Mouse (Mus musculus): ENCODE measurements at regions not wholly inside any gene's neighbourhood (a gene's known extent, or its start where the extent isn't known, plus 50 kb on each side); places are given as distances from the start of the nearest gene placed in this dataset.

DNA sequence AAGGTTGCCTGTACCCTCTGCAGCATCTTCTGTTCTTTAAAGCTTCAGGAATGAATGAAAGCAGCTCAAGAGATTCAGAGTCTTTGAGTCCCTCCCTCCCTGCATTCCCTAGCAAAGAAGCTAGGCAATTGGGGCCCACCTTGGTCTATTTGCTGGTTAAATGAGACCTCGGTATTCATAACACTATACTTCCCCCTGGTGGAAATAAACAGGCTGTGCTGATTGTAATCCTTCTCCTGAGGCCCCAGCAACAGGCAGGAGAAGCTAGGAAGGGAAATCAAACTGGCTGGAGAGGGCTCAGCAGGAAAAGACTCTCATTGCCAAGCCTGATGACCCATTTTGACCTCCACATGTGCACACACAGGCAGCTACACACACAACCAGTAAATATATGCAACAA is 137.1 kb downstream of the Sh3bp4 start:
- intact Hi-C loops (cut with DNase I) = no loop called here
- no peak for DNase-seq

DNA sequence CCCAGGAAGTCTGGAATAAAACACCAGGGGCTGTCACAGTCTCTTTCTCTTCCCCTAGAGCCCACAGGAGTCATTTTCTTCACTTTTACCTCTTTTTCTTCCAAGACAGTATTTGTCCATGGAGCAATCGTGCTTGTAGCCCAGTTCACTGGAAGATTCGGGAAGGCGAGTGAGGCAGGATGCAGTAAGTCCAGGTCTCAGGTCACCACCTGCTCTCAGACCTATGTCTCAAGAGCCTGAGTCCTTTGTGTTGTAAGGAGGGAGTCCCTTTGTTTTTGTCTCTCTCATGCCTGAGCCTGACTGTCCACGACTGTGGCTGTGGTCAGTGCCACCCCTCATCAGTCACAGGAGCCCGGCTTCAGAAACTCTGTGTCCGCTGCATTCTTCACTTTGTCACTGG is 140.9 kb downstream of the Sh3bp4 start:
- intact Hi-C loops (cut with DNase I) = no loop called here
- DNase-seq = no peak

DNA sequence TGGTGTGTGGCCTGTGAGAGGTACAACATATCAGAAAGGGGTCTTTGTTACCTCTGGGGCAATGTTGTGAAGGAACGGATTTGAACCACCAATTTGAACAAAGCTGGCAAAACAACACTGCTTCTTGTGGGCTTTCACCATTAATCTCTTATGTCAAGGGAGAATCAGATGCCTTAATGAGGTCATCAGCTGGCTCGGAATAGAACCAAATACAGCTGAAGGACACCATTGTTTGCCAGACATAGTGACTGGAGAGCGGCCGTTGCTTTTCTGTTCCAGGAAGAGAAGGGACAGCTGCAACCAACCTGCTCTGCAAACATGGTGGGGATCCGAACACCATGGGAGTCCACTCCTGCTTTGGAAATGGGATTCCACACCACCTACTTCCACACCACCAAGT is 158.2 kb downstream of the Sh3bp4 start:
- DNase-seq = no peak
- intact Hi-C loops (cut with DNase I) = no loop called here

DNA sequence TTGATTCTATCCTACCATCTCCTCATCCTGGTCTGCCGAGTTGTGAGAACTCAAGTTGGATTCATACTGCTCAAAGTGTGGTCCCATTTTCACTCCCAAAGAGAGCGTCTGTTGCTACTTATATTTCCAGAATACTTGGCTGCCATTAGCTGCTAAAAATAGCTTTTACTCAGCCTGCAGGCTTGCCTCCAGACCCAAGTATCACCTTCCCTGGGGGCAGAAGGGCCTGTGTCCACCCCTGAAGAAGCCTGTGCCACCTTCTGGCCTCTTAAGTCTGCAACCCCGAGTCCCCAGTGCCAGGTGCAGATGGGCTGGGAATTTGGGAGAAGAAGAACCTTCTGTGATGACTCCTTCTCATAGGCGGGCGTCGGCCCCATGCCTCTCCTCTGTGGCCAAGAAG is 161.5 kb downstream of the Sh3bp4 start:
- DNase-seq = no peak
- intact Hi-C loops (cut with DNase I) = no loop called here

DNA sequence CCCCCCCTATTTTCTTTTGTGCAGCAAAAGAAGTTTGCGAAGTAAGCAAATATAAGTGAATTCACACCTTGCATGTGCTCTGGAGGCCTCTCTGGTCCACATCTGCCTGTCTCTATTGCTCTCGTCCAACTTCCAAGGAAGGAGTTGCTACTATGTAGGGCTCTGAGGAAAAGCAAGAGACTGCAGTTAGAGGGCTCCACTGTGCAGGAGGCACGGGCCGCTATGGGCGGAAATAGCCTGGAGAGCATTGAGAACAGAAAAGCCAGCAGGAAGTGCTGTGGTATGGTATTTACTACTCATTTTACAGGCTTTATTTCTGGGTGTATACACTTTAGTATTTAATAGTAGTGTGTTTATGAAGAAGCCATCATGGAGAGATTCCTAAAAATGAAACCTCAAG is 162.2 kb downstream of the Sh3bp4 start:
- intact Hi-C loops (cut with DNase I) = no loop called here
- DNase-seq = no peak

DNA sequence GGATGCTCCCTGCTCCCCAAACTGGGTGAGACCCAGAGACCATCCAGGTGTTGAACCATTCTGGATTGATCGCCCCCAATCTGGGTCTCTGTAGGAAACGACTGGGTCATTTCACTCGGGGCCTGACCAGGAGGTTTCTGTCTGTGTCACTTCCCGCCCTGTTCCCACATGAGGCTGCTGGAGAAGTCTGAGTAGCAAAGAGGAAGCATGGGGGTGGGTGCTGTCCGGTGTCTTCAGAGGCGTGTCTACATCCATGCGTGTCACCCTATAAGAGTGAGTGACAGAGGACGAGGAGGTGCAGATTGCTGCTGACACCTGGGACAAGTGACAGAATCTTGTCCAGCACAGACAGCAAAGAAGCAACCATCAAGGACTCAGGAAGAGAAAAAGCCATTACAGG is 164.7 kb downstream of the Sh3bp4 start:
- intact Hi-C loops (cut with DNase I) = loop anchor here (2.0 to 5.0 kb wide), 2 partner anchors 290 to 397 kb away; no protein-coding TSS in a partner anchor

DNA sequence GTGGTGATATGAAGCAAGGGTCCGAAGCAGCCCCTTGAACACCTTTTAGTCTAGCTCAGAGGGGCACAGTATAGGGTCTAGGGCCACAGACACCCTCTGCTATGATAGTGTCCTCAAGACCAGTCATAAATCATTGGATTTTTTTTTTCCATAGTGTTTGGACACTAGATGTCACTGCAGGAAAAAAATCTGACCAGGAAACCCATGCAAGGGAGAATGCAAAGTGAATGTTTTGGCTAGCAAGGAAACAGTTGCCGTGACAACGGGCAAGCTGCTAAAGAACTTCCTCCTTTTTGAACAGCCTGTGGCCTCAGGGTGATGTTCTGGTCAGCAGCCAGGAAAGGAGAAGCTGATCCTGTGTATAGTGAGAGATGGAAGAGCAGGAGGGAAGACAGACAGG is 165.1 kb downstream of the Sh3bp4 start:
- intact Hi-C loops (cut with DNase I) = loop anchor here (2.0 to 5.0 kb wide), 2 partner anchors 290 to 397 kb away; no protein-coding TSS in a partner anchor

More for the DNA sequence above, 164.7 kb downstream of the Sh3bp4 start:
- DNase-seq = no peak

DNA sequence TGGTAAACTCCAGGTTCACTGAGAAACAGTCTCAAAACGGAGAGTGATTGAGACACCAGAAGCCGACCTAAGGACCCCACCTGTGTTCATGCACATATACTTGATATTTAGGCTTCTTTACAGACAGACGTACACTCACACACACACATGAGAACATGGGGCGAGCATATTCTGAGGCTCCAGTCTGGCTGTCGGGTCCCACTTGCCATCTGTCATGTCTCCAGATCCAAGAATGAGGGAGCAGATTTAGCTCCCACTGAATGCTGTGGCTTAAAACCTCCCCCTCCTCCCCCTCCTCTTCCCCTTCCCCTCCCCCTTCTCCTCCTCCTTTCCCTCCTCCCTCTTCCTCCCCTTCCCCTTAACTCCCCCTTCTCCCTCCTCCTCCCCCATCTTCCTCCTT is 167.5 kb downstream of the Sh3bp4 start:
- intact Hi-C loops (cut with DNase I) = loop anchor here (5.0 kb wide), 1 partner anchor 395 kb away; no protein-coding TSS in a partner anchor
- no peak for DNase-seq

More for the DNA sequence above, 165.1 kb downstream of the Sh3bp4 start:
- DNase-seq = peak; percentile 83

DNA sequence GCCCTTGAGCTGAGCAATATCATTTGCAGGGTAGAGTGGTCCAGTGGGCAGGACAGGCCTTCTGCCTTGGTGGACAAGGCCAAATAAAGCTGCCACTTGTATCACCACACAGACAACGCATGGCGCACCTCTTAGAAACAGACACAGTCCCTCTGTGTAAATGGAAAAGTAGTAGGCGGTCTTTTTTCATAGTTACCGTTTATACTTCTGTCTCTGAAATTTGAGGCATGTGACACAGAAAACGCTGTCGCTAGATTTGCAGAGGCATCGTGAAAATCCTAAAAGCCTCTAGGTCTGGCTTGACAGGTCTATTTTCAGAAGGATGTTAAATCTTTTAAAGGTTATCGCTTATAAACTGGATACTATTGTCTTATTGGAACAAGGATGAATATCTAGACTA is 174.4 kb downstream of the Sh3bp4 start:
- DNase-seq = no peak
- intact Hi-C loops (cut with DNase I) = no loop called here

DNA sequence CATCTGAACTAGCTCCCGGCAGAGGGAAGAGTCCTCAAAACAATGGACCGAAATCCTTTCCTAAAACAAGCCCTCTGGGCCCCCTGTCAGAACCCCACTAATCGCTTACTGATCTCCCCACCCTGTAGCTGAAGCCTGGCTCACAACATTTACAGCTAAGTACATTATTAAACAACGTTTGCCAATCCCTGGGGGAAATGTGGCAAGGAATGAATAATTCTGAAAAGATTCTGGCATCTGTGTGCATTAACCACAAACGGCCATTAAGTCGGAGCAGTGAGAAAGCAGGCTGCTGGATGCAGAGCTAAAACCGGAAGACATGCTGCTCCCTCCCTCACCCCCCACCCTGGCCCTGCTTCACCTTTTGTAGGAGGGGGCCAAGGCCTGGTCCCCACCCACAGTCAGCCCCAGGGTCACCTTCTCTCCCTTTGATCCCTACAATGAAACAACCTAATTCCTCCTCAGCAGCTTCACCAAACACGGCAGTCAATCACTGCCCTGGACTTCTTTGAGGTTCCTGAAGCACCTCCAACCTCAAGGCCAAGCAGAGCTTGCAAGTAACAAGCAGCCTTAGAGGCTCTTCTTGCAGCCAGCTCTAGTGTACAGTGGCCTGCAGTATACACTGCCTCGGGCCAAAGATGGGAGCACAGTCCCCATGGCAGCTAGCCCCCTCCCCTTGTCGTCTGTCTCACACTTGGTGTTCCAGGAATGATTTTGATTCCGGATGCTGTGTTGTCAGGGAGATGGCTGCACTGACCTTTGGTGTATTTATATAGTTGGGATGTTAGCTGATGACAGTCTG is 175.2 kb downstream of the Sh3bp4 start:
- no peak for DNase-seq
- intact Hi-C loops (cut with DNase I) = no loop called here

DNA sequence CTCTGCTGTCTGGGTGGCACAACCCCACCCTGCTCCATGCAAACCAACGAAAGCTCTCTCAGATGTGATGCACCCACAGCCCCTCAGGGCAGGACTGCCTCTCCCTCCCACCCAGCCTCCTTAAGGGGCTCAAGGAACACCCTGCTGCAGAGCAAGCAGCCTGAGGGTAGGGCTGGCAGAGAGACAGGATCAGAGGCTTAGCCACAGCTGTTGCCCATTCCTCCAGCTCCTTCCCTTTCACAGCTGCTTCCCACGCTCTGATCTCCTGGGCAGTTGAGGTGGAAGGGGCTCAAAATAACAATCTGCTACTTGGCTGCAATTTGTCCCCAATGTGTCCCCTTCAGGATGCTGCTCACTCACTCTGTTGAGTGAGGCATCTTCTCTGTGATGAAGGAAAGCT is 181.5 kb downstream of the Sh3bp4 start:
- intact Hi-C loops (cut with DNase I) = no loop called here
- peak; percentile 37 for DNase-seq

DNA sequence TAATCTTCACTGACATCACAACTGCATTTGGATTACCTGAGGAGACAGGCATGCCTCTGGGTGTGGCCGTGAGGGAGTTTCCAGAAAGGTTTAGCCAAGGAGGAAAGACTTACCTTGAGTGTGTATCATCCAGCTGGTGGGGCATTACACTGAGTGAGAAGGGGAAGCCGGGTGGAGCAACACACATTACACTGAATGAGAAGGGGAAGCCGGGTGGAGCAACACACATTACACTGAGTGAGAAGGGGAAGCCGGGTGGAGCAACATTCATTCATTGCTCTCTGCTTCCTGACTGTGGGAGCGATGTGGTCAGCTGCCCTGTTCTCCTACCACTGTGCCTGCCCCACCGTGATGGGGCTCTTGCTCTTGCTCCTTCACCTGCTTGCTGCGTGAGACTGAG is 182.3 kb downstream of the Sh3bp4 start:
- intact Hi-C loops (cut with DNase I) = no loop called here
- DNase-seq = no peak

DNA sequence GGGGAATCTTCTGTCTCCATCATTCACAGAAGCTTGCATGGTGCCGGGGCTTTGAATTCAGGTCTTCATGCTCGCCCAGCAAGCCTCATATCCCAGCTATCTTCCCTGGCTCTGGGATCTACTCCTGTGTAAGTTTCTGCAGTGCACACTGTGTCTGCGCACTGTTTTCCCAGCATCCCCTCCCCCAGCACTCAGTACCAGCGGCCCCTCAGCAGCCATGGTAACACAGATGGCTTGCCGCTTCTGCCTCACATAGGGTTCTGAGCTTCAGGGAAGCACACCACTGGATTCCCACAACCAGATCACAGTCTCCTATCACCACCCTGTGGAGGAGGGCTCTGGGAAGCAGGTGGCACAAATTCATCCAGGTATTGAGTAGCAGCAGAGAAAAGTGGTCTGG is 187.7 kb downstream of the Sh3bp4 start:
- intact Hi-C loops (cut with DNase I) = no loop called here
- DNase-seq = no peak

DNA sequence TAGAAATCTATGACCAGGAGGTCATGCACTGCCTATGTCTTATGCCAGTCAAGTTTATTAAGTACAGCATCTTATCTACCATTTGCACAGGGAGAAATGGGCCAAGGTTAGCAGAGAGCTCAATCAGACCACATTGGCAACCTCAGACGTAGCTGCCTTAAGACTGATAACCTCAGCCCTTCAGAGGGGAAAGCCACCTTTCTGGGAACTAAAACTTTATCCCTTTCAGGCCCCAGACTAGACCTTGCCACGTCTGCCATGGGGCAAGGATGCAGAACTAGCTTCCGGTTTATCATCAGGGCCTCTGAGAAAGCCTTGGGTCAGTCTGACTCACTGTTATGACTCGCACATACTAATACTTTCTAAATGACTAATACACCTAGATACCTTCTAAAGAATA is 188.8 kb upstream of the Agap1 start:
- intact Hi-C loops (cut with DNase I) = no loop called here
- DNase-seq = no peak

DNA sequence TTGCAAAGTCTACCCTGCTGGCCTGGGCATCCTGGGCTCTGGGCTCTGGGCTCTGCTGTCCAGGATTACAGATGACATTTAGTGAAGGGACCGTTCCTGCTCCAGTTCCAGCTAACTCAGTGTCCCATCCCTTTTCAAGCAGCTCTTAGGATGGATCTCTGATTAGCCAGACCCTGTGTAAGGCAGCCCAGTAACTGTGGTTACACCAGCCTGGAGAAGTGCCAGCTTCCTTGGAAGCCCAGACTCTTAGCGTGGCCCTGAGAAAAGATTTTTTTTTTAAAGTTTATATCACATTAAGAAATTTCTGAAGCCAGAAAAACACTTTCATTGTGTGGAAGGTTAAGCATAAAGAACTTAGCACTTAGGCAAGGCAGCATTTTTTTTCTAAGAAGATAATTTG is 185.8 kb upstream of the Agap1 start:
- intact Hi-C loops (cut with DNase I) = no loop called here
- DNase-seq = peak; percentile 32

DNA sequence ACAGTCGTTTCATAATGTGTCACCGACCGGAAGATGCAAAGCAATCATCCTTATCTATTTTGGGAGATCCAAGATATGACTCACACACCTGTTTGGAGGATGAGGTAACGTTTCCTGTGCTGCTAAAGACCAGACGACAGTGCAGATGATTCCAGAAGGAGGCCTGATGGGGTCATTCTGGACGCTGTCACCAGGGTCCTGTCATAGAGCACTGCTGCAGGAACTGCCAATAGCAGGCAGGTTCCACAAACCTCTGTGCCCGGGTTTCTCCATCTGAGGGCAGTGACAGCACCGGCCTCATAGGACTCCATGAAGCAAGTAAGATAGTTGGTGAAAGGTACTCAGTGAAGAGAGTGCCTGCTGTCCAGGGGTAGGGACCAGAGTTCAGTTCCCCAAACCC is 182.9 kb upstream of the Agap1 start:
- intact Hi-C loops (cut with DNase I) = no loop called here
- no peak for DNase-seq

DNA sequence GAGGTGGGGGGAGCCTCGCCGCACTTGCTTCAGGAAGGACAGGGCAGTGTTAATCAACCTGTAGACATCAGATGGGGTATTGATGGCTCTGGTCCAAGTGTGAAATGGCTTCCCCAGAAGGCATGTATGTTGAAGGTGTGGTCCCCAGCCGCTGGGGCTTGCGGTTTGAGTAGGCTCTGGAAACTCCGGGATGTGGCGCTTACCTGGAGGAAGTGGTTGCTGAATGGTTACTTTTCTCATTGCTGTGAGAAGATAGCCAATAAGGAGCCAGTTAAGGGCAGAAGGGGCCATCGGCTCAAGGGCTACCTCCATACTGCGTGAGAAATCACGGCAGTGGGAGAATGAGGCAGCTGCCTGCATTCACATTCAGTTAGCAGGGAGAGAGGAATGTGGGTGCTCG is 181.6 kb upstream of the Agap1 start:
- DNase-seq = no peak
- intact Hi-C loops (cut with DNase I) = no loop called here

DNA sequence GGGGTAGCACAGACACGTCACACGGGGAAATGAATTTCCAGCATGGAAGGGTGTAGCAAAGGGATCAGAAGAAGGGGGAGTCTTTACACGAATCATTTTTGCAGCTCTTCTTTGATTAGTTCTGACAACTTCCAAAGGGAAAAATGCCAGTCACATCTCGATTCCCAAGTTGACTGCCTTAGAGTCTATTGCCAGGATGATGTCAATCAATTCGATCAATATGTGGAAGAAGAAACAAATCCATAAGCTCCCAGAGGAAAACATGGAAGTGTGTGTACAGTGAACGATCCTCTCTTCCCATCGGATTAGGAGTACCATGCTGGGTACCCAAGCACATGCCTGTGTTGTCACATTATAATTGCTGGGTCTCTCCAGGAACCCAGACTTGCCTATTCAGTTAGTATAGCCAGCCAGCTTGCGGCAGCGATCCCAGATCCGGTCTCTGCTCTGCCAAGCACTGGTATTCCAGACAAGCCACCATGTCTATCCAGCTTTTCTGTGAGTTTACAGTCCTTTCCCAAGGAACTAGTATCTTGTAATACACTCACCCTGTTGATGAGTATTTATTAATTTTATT is 180.7 kb upstream of the Agap1 start:
- intact Hi-C loops (cut with DNase I) = no loop called here
- DNase-seq = no peak

DNA sequence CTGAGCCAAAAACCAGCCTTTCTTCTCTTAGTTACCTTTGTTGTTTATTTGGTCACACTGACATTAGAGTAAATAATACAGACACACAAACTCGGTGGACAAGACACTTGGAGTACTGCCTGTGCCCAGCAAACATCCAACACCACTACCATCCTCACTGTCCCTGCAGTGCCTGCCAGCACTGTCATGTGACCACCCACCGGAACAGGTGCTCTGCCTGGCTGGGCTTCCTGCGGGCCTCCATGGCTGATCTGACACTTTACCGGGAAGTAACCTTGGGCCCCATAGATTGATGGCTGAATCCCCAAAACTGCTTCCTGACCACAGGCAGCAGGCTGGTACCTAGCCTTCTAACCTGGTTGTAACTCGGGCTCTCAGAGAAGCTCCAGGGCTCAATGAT is 175.2 kb upstream of the Agap1 start:
- intact Hi-C loops (cut with DNase I) = no loop called here
- DNase-seq = no peak

DNA sequence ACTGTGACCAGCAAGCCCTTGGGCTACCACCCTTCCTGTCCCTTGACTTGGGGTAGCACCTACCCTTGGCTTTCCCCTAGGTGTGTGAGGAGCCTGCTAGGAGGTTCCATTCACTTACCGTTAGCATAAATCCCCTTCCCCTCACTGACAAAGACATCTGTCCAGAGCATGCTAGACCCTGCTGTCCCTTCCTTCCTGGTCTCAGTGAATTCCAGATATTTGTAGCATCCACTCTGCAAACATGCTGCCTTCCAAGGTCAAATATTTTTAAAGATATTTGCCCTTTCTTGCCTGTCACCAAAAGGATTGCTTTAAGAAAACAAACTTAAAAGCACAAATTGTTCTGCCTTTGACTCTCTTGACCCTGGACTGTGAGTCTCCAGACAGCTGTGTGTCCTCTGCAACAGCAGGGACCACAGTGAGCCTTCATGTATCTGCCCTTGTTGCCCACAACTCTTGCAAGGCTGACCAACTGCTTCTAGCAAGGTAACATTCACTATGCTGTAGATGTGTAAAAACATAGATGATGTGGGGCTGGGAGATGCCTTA is 173.4 kb upstream of the Agap1 start:
- DNase-seq = no peak
- intact Hi-C loops (cut with DNase I) = no loop called here

DNA sequence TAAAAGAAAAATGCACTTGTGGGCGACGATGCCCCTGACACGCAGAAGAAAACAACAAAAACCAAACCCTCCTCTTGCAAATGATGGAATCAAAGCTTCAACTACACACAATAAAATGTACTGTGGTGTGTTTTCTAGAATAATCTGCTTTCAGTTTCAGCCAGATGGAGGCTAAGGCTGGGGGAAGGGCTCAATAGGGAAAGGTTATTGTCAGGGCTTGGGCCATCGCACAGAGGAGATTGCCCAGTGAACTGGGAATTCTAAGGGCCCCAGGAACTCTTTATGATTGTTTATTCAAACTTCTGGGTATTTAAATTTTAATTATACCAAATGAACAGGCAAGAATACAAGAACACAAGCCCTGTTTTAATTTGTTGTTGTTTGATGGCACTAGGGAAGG is 169.6 kb upstream of the Agap1 start:
- intact Hi-C loops (cut with DNase I) = no loop called here
- no peak for DNase-seq

DNA sequence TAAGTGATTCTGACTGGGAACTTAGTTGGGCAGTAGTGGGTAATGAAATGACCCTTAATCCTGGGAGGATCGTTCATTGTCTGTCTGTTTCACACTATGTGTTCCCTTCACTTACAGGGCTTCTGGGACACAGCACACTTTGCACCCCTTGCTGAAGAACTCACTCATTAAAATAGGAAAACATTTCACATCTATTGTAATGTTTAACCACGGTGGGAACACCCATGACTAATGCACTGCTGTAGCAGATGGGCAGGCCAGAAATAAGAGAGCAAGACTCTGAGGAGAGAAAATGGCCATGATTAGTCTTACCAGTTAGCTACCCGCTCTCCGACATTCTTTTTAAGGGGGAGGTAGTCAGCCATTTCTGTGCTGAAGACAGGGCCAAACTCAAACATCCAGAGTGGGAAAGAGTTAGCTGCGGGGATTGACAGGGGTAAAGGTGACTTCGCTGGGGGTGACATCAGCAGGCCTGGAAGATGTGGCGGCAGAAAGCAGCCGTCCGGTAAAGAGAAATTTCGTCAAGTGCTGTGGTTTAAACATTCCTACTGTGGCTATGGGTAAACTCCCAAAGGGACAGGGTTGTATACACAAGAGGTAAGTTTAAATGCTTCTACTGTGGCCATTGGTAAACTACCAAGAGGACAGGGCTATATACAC is 167.3 kb upstream of the Agap1 start:
- no peak for DNase-seq
- intact Hi-C loops (cut with DNase I) = no loop called here
